Mouse (Mus musculus): ENCODE measurements around the gene Bcas3.

DNA sequence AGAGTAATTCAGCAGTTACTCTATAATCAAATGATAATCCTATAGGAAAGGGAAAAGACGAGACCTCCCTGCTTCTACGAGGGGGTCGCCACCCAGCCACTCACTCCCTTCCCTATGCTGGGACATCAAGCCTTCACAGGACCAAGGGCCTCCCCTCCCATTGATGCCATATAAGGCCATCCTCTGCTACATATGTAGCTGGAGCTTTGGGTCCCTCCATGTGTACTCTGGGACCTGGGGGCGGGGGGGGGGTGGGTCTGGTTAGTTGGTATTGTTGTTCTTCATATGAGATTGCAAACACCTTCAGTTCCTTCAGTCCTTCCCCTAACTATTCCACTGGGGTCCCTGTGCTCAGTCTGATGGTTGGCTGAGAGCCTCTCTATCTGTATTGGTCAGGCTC is 369.0 kb downstream of the Bcas3 start:
- TF ChIP-seq POLR2A (IDR thresholded peaks at IDR 0.05; ENCODE audit: low read depth, low read length), result no peak
- TF ChIP-seq CTCF (IDR thresholded peaks at IDR 0.05; ENCODE audit: borderline replicate concordance, insufficient read depth, low read length), result no peak
